Mouse (Mus musculus) c-Kit-positive CD71-positive TER-119-positive erythroid progenitor cells, embryonic 14.5 days (primary cell): ENCODE data around the gene Nrip2.
"Not testable (repeated sequence)": the region's sequence is repeated elsewhere in the genome, so short reads cannot be mapped to it uniquely, and the experiment has no call there.

Source experiments
- DNase-seq: peaks from one replicate; pipeline ENCODE4 v3.0.0-alpha.2; 2013; ENCODE audit warnings: low spot score

The Nrip2 gene

DNA sequence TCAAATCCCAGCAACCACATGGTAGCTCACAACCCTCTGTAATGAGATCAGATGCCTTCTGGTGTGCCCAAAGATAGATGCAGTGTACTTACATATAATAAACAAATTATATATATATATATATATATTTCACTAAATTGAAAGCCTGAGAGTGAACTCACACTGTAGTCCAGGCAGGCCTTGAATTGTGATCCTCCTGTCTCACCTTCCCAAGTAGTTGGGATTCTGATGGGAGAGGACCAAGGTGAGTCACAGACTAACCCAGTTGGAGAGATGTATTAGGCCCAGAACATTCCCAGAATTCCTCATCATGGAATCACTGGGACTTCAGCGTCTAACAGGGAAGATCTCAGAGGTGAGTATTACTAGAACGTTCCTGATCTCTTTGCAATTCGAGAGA lies at the start of gene Nrip2:
TSS of gene Nrip2 (plus strand) at position 301 of the 400 bp plus-strand sequence.
- DNase-seq = no peak

- no peak for DNase-seq
Measured at GRCm38 (mm10) chr6:128349711-128350110, 49.4 kb upstream of the Nrip2 start.

DNA sequence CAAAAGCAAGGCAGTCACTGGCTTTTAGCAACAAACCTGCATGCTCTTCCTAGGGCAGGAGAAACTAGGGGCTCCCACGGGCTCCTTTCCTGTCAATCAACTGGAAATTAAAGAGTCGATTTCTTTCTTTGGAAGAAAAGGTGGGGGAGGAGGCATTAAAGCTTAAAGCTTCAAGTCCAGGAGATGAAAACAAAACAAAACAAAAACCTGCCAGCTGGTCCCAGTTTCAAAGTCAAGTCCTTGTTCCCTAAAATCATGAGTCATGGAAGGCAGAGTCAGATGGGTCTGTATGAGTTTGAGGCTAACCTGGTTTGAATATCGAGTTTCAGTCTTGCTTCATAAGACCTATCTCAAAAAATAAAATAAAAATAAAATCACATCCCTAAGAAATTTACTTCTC lies 45.0 kb upstream of the Nrip2 start:
- DNase-seq = no peak

GRCm38 (mm10) chr6:128355201-128355681 lies 43.9 kb upstream of the Nrip2 start:
- DNase-seq = no peak

DNA sequence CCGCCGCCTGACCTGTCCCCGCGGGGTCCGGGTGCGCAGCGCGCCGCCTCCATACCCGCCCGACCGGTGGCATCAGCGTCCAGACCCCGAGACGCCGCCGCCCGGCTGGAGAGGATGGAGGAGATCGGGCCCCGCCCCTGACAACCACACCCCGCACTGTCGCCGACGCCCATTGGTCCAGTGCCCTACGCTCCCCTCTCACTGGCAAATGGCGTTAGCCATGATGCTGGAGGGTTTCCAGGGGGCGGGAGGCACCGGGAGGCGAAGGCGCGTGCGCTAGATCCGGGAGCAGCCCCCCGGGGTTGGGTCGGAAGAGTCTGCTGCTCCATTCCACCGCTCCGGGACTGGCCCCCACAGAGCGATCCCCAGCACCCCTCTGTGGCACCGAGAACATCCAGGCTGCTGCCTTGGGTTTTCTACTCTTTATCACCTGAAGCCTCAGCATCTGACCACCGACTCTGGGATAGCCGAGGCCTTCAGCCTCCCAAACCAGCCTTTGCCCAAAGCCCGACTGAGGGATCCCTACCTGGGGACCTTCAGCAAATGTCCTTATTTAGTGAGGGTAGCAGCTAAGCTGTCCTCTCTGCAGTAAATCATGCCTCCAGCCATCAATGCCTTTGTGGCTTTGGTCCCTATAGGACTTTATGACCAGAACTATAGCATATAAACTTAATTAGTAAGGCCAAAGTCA lies 43.2 kb upstream of the Nrip2 start, which contains the start of gene Tulp3:
TSS of gene Tulp3 (minus strand) at position 126 of the 691 bp plus-strand sequence.
- DNase-seq = peak; percentile 80

- DNase-seq = peak; percentile 42
Measured at GRCm38 (mm10) chr6:128358999-128359398, 40.1 kb upstream of the Nrip2 start.

DNA sequence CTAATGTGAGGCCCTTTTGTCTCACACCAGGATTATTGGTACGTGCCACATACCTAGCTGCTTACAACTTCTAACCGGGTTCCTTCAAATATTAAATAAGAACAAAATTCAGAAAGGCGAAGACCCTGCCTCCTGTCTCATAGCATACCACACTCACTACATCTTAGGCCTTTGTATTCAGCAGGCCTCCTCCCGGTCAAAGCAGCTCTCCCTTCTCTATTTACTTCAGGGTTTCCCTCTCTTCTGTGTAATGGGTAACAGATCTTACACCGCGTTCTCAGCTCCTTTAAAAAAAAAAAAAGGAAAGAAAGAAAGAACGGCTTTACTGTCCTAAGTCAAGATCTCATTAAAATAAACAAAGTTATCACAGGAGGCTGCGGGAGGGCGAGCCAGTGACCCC lies 37.2 kb upstream of the Nrip2 start:
- peak; percentile 33 for DNase-seq

DNA sequence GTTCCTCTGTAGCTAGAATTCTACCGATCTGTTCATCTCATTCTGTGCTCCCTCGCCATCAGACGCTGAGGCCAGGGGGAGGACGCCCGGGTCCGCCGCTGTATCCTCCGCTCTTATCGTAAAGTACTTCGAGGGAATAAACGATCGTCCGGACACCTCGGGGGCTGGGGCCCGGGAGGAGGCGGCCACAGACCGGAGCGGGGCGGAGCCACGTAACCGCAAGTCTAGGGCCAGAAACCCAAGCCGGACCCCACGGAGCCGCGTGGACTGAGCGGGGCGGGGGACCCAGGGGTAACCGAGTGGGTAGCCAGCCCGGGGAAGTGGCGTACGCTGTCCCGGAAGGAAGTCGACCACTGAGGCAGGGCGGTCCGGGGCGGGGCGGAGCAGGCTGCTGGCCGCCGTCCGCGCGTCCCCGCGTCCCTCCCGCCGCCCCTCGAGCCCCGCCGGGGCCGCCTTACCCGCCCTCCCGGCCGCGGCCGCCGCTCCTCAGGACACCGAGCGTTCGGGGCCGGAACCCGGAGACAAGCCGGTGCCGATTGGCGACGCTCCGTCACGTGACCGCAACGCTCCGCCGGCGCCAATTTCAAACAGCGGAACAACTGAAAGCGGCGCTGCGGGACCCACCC lies 36.6 kb upstream of the Nrip2 start, which contains the start of the genes Rhno1 and Foxm1:
TSS of gene Rhno1 (minus strand) at position 531 of the 626 bp plus-strand sequence.
TSS of gene Foxm1 (plus strand) at position 587 of the 626 bp plus-strand sequence.
- DNase-seq = peak; percentile 75

- DNase-seq = no peak
Measured at GRCm38 (mm10) chr6:128363007-128363825, 35.9 kb upstream of the Nrip2 start.

DNA sequence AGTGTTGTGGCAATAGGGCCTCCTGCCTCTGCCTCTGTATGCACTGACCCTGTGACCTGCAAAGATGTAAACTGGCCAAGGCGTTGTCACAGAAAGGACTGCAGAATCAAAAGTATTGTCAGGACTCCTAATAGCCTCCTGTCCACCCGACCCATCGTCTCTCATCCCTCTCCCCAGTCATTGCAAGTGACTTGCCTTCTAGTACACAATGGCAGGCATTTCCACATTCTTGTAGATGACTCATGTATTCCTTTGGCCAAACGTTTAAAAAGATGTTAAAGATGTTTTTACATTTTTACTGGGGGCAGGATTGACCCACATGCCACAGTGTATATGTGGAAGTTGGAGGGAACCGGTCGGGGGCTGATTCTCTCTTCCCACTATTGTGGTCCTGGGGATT lies 34.4 kb upstream of the Nrip2 start:
- no peak for DNase-seq

DNA sequence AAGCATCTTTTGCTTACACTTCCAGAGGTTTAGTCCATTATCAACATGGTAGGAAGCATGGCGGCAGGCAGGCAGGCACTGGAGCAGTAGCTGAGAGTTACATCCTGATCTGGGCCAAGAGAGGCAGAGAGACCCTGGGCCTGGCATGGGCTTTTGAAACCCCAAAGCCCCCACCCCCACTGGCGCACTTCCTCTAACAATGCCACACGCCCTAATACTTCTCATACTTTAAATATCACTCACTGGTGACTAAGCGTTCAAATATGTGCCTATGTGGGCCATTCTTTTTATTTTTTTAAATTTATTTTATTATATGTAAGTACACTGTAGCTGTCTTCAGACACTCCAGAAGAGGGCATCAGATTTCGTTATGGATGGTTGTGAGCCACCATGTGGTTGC lies 32.6 kb upstream of the Nrip2 start:
- DNase-seq = no peak

- DNase-seq = no peak
Measured at GRCm38 (mm10) chr6:128370040-128370439, 29.1 kb upstream of the Nrip2 start.

GRCm38 (mm10) chr6:128375192-128375591 lies 23.9 kb upstream of the Nrip2 start, which contains the start of the genes Tex52 and Gm44596:
Gene Tex52, plus strand, starts transcription at chr6:128375456.
Gene Gm44596, plus strand, starts transcription at chr6:128375503.
- no peak for DNase-seq

- DNase-seq = no peak
Measured at GRCm38 (mm10) chr6:128376371-128377085, 22.6 kb upstream of the Nrip2 start.

DNA sequence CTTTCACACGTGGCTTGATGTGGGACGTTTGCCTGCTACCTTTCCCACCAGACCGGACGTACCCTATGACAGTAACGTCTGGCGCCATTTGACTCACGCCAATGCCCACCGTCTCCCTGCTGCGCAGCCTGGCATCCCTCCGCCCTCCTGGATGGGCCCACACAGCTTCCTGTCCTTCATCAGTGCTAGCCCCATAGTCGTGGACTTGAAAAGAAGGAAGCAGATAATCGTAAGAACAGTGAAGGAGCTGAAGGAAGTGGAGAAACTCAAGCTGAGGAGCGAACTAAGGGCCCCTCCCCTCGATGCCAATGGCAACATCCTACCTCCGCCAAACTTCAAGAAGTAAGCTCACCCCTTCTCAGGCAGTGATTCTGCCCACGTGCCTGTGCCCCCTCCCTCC lies 19.5 kb upstream of the Nrip2 start:
- DNase-seq = no peak

- DNase-seq = not testable (repeated sequence)
Measured at GRCm38 (mm10) chr6:128380594-128381167, 18.4 kb upstream of the Nrip2 start.

- no peak for DNase-seq
Measured at GRCm38 (mm10) chr6:128381254-128381653, 17.8 kb upstream of the Nrip2 start.

DNA sequence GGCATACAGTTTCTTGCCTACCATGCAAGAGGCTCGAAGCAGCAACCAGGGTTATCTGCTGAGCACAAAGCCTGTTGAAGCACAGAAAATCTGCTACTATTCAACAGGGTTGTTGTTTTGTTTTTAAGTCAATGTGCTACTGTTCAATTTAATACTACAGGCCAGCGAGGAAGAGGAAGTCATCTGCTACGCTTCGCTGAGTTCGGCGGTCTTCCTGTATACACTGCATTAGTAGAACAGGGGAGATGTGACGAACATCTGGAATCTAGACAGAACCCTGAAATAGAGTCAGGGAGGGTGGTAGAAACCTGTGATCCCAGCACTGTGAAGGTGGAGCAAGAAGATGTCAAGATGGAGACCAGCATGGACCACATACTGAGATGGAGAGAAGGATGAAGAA lies 15.3 kb upstream of the Nrip2 start:
- DNase-seq = no peak

DNA sequence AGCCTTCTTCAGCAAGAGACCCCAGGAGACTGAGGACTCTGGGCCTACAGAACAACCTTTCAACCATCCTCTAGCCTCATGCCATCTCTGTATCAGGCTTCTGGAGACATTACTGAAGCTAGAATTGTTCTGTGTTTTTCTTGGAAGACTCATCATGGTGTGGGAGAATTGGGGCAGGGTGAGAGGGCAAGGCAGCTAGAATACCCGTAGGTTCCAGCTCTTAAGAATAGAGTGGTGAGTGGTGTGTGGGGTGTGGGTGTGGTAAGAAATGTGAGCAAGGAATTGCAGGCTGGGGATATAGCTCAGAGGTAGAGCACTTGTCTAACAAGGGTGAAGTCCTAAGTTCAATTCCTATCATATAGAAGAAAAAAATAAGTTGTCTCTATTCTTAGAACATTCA lies 14.1 kb upstream of the Nrip2 start:
- no peak for DNase-seq

- no peak for DNase-seq
Measured at GRCm38 (mm10) chr6:128389185-128389584, 9.9 kb upstream of the Nrip2 start.

DNA sequence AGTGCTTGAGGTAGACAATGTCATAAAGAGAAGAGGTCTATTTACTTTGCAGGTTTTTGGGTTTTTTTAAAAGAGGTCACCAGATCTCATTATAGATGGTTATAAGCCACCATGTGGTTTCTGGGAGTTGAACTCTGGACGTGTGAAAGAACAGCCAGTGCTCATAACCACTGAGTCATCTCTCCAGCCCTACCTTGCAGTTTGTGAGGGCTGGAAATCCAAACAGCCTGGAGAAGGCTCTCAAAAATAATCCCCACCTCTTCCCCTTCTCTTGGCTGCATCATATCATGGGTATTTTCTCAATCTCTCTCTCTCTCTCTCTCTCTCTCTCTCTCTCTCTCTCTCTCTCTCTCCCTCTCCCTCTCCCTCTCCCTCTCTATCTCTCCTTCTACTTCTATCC lies 8.4 kb upstream of the Nrip2 start:
- no peak for DNase-seq
